Mouse (Mus musculus) small intestine, adult 2 months (tissue): ENCODE results near the gene Fhod1.

Experiments used
- CTCF ChIP-seq: fragments of 200-500 bp; IDR thresholded peaks from 2 replicates; pipeline ENCODE4 v1.5.1; 2012; ENCODE audit warnings: low read depth, mild to moderate bottlenecking, control low read depth, inconsistent platforms, low read length, moderate library complexity, mixed read lengths; ENCODE audit not compliant: insufficient replicate concordance, insufficient read length; ENCODE audit errors: extremely low read depth
- POLR2A ChIP-seq: fragments of 200-500 bp; IDR thresholded peaks from 2 replicates; pipeline ENCODE4 v1.6.1; 2012; ENCODE audit warnings: low read depth, mild to moderate bottlenecking, control low read depth, inconsistent platforms, low read length, moderate library complexity

DNA sequence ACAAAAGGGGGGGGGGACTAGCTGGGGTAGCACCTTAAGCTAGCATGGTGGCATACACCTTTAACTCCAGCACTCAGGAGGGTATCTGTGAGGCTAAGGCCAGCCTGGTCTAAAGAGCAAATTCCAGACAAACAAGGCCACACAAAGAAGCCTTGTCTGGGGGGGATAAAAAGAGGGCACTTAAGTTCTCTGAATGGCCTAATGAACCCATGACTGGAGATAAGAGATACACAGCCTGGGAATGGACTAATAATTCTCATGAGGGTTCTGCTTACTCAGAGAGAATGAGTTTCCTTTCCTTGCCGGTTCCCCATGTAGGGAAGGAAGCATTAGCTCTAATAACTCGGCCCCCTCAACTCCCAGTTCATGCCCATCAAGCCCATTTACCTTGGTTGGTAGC lies 15.2 kb downstream of the Fhod1 start:
- TF ChIP-seq POLR2A (no peak), CTCF (no peak)
